Mouse (Mus musculus) urinary bladder, adult 18-20 months (tissue): ENCODE results near the gene Prr22.

Source experiments
- DNase-seq, 2 experiments: peaks; one replicate each; pipeline ENCODE4 v3.0.0; 2022; ENCODE audit warnings: low spot score in 2 of 2, mixed read lengths in 2 of 2

Gene Prr22

DNA sequence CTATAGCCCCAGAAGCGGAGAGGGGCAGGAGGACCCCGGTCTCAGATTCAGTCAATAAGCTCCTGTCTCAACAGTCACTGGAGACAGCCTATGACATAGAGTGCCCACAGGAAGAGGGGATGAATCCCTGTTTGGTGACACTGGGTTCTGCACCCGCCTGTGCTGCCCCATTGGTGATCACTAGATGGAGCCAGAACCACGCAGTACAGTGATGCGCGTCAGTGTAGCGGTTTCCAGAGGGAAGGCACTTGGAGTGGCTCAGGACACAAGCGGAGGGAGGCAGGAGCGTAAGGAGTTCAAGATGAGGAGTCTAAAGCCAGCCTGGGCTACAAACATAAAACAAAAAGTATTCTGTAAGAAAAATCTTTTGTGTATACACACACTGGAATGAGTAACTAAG is 38.5 kb downstream of the Prr22 start:
- peak; percentile 68 to 75 for DNase-seq

DNA sequence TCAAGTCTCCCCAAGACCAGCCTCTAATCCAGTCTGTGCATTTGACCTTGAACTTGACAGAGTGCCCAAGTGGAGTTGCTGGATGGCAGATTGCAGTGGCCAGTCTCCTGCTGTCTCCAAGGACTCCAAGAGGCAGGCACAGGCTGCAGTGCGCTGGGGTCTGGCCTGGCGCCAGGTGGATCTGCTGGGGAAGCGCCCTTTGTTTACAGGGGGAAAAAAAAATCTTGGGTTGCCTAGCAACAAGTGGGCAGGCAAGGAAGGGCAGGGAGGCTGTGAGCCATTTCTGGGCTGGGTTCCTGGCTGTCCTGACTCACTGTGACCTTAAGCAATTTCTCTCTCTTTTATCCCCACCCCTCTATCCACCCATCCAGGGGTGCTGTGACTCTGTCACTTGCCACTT is 40.2 kb downstream of the Prr22 start:
- DNase-seq, result peak; percentile 73 to 89

GRCm38 (mm10) chr17:56814316-56815056 is 44.4 kb downstream of the Prr22 start:
- peak; percentile 65 to 87 for DNase-seq

DNA sequence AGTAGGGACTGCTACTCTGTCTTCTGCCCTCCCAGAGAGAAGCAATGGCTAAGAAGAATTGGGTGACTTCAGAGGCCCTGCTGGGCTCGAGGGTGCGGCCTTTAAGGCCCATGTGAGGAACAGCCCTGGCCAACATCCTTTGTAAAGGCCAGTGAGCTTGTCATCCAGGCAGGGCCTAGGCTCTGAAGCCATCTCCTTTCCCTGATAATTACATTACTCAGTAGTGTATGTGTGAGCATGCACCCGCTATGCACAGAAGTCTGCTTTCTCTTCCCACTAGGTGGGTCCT is 45.0 kb downstream of the Prr22 start:
- no peak for DNase-seq

DNA sequence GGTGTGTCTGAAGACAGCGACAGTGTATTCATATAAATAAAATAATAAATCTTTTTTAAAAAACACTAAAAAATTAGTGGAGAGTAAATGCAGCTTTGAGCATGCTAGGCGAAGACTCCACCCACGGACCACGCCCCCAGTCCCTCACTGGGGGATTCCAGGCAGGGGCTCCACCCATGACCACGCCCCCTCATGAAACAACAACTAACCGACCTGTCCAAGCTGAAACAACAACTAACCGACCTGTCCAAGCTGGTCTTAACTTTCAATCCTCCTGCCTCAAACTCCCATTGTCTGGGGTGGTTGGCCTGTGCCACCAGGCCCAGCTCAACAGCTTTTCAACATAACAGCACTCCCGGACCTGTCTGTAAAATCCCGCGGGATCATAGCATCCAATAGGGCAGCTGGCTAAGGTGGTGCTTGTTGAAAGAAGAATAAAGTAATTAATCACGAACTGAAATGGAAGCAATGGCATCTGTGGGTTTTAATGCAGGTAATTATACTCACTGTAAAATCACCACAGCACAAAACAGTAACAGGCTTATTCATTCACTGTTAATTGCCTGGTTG is 48.1 kb downstream of the Prr22 start:
- peak; percentile 25 to 38 for DNase-seq

DNA sequence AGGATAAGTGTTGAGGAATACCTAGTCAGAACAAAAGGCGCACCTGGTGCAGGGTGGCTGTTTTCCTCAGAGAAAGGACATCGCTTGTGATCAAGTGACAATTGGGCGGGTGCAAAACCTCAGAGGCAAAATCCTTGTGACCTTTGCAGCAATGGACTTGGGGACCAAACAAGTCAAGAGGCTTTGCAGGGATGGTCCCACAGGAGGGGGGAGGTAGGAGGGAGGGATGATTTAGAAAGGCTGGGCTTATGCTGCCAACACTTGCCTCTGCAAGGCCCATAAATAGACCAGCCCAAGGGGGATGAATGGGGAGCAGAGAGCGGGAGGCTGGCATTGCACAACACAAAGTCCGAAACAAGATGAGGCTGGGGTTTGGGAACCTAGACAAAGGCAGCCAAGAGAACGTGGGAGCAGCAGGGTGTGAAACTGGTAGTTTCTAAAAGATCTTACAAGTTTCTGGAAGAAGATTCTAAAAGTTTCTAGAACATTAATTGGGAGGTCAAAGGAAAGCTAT is 49.0 kb downstream of the Prr22 start:
- peak in 1 of 2 experiments; percentile 35 for DNase-seq

- peak; percentile 75 to 80 for DNase-seq
Observed at GRCm38 (mm10) chr17:56819694-56820111, 49.7 kb downstream of the Prr22 start.
